Mouse (Mus musculus): ENCODE results near the gene Edf1.

DNA sequence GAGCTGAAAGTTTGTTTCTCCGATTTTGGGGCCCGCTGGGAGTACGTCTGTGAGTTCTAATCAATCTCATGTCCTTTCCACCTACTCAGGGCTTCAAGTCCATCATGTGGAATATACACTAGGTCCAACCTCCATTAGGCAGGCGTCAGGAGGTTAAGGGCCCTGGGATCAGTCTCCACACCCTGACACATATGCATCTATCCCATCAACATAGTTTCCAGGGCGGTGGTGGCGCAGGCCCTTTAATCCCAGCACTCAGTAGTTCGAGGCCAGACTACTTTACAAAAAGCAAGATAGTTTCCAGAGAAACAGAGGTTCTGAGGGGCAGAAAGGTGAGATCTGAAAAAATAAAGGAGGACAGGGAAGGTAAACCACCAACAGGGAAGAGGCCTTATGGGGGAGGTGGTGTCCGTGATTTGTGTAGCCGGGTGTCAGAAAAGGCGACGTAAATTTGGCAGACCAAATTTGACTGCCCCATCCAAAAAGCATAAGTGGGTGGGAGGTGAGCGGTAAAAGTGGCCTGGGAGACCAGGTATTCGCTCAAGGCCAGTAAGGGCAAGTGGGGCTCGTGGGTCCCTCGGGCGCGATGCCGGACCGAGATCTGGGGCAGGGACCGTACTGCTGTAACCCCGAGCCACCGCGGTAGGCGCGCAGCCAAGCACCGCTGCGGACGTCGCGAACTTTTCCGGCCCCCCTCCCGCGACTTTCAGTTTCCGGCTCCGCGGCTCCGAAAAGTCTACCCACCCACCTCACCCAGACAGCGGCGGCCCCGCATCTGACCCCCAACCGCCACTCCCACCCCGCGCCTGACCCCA is 11.4 kb upstream of the Edf1 start:
- TF ChIP-seq TAL1 (conservative IDR thresholded peaks at IDR 0.05; ENCODE audit: low read depth, low read length) (no peak), CTCF (IDR thresholded peaks at IDR 0.05; ENCODE audit: low read depth, low read length) (no peak), POLR2AphosphoS5 (IDR thresholded peaks at IDR 0.05; ENCODE audit: insufficient replicate concordance, low read depth, low read length) (no peak)
